In the genomic region with DNA sequence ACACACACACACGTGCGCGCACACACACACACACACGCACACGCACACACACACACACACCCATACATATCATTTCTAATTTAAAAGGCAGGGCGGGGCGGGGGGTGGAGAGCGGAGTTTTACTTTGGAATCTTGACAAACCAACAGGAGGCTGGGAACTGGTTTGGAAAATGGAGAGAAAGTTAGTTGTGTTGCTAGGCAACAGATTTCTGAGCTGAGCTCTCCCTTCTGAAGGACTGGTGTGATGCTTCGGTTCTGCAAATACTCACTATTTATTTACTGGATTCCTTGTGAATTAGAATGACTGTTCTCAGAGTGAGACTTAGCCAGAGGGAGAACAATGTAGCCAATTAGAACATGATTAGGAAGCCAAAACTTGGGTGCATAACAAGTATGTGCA, we compare ENCODE assay signal across 13 mouse cellular contexts.
A peak's percentile ranks its signal among the peaks of the same experiment; 100 is the strongest.
DNase-seq lines count a peak whose midpoint lies in the region; ATAC-seq lines count a peak whose summit lies in the region.
"Had no signal": no experiment of that assay in that cellular context is flagged by ENCODE, and none has a peak within 500 bp of the region (broad histone marks: within the 10 kb centered on the region; RNA-seq: fewer than 3 reads in every experiment).

No protein-coding gene starts in this region.

- intact Hi-C loops in heart, postnatal 14 days (cut with DNase I) = no loop called here

- no peak overlapping the region for H3K9ac ChIP-seq in forebrain, embryonic 12.5 days
- H3K9ac ChIP-seq: embryonic facial prominence, embryonic 15.5 days; heart, embryonic 13.5 days; kidney, embryonic 15.5 days; liver, embryonic 13.5 days had no signal

- 0 out of 2 replicates have a peak overlapping the region, but pooled peaks have one; percentile 31 for H3K27ac ChIP-seq in forebrain, embryonic 12.5 days
- H3K27ac ChIP-seq: embryonic facial prominence, embryonic 15.5 days; heart, embryonic 13.5 days; kidney, embryonic 15.5 days; liver, embryonic 13.5 days had no signal

- peak; percentile 54; the same call in 1 of the 2 replicates for ATAC-seq in forebrain, embryonic 12.5 days (ENCODE audit: low FRiP score)
- no peak for ATAC-seq in monocyte, adult 5-6 weeks (replicated peaks; ENCODE audit: insufficient number of reproducible peaks, low FRiP score, low TSS enrichment, poor library complexity, severe bottlenecking)

- no peaks in the 10 kb centered on the region for H3K36me3 ChIP-seq in forebrain, embryonic 12.5 days (replicated peaks)
- H3K36me3 ChIP-seq: embryonic facial prominence, embryonic 15.5 days; heart, embryonic 13.5 days; kidney, embryonic 15.5 days; liver, embryonic 13.5 days had no signal

- WGBS in forebrain, embryonic 12.5 days = 71% methylated on average over 9 of the region's 9 CpGs

- peaks cover 24% of the 10 kb centered on the region for H3K4me1 ChIP-seq in forebrain, embryonic 12.5 days
- H3K4me1 ChIP-seq: embryonic facial prominence, embryonic 15.5 days; heart, embryonic 13.5 days; liver, embryonic 13.5 days had no signal

- H3K9me3 ChIP-seq in forebrain, embryonic 12.5 days = no peaks in the 10 kb centered on the region
- H3K9me3 ChIP-seq: embryonic facial prominence, embryonic 15.5 days; kidney, embryonic 15.5 days; liver, embryonic 13.5 days had no signal

- peak; percentile 2 to 17 for DNase-seq in heart, adult 9 months (ENCODE audit: low spot score in 2 of 2)
- DNase-seq in heart, postnatal 14 days = no peak
- DNase-seq in layer of hippocampus, postnatal 10 days (ENCODE audit: low spot score in 2 of 2) = peak; percentile 24 to 34
- peak; percentile 31 to 33 for DNase-seq in right cerebral cortex, adult 2 months (ENCODE audit: low spot score in 2 of 2)
- no peak for DNase-seq in kidney, postnatal 25 days
- DNase-seq in cerebellum, adult 11 months = no peak
- DNase-seq: adrenal gland, adult 8-10 months; liver, embryonic 13.5 days had no signal

- no peak overlapping the region for H3K4me2 ChIP-seq in forebrain, embryonic 12.5 days
- H3K4me2 ChIP-seq: embryonic facial prominence, embryonic 15.5 days; heart, embryonic 13.5 days; kidney, embryonic 15.5 days; liver, embryonic 13.5 days had no signal

- H3K27me3 ChIP-seq in forebrain, embryonic 12.5 days = no peaks in the 10 kb centered on the region
- H3K27me3 ChIP-seq: embryonic facial prominence, embryonic 15.5 days; heart, embryonic 13.5 days; kidney, embryonic 15.5 days; liver, embryonic 13.5 days had no signal

- no peak overlapping the region for H3K4me3 ChIP-seq in forebrain, embryonic 12.5 days (replicated peaks)
- H3K4me3 ChIP-seq: embryonic facial prominence, embryonic 15.5 days; heart, embryonic 13.5 days; kidney, embryonic 15.5 days; liver, embryonic 13.5 days had no signal

Comparison
In these comparisons a context has a peak if more than half of its experiments do, and no peak if none do; other contexts are left out.
1. DNase-seq: peak in heart, adult 9 months (2 of 2), layer of hippocampus, postnatal 10 days (2 of 2) and right cerebral cortex, adult 2 months (2 of 2); none in heart, postnatal 14 days (0 of 2), kidney, postnatal 25 days (0 of 2) and cerebellum, adult 11 months (single experiment).